Mouse (Mus musculus) erythroid progenitor cell, adult 5-6 weeks (primary cell): Measurements from ENCODE around the gene Asic2. TPM values are rescaled to one million over a fixed set of nuclear protein-coding genes. Genes with fewer than 3 reads are reported as not detected.

ENCODE experiments used
- ATAC-seq: replicated peaks from 2 replicates; pipeline ENCODE4 v1.8.0; 2016; ENCODE audit warnings: moderate number of reproducible peaks, mild to moderate bottlenecking, moderate TSS enrichment, inconsistent platforms; ENCODE audit not compliant: poor library complexity, low FRiP score, severe bottlenecking
- total RNA-seq, 2 experiments: library from RNA; stranded (forward) in 1 of 2; stranded (reverse) in 1 of 2; fragments of 150-400 nt in 1 of 2; fragments of 186-747, 209-891 nt in 1 of 2; gene quantifications; 2 replicates each; pipeline versions ENCODE4 v1.2.3 to v1.2.4; 2015 to 2017; ENCODE audit warnings: low replicate concordance in 2 of 2

Gene Asic2
- total RNA-seq, 2 experiments from 2014 or later, result 0.76 TPM; not detected in 1

DNA sequence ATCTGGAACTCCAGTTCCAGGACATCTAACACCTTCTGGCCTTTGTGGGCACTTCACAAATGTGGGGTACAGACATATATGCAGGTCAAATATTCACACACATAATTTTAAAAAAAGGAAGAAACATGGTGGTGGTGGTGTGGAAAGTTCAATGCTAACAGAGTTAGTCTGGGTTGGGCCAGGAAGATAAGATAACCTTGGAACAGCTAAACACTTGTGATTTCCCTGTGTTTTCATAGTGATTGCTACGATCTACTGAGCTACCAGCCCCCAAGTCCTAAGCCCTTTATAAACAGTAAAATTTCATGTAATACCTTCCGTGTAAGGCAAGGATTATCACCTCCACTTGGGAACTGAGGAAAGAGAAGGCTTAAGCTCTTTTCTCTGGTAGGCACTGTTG, 1111.4 kb downstream of the Asic2 start:
- ATAC-seq, result no peak

DNA sequence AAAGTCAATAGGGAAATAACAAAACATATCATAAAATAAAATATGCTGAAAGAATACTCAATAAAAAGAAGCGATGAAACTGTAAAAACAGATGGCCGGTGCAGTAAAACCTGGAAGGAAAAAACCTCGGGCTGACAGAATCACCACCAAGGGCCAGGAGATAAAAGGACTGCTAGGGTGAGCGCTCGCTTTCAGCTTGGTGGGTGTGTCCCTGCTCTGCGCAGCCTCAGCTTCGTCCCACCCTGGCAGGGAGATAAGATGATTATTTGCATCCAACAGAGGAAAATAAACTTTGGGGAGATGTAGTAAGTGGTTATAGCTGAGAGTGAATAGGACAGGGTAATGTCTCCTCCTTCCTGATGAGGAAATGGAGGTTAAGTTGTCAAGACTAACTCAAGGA, 1113.3 kb downstream of the Asic2 start:
- ATAC-seq, result no peak

DNA sequence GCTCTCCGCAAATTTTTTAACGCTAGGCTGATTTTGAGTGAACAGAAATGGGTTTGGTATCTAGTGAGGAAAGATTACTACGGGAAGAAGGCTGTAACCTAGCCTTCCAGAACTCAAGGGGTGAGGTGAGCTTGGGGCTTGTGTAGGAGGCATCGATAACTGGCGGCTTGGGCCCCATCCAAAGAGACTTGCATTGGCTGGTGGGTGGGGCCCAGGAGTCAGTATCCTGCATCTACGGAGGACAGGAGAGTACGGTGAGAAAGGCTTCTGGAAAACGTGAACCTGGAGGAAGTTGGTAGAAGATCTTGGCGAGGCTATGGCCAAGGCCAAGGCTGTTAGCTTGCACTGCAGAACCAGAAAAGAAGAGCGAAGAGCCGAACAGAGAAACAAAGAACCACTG, 1113.8 kb downstream of the Asic2 start:
- no peak for ATAC-seq

DNA sequence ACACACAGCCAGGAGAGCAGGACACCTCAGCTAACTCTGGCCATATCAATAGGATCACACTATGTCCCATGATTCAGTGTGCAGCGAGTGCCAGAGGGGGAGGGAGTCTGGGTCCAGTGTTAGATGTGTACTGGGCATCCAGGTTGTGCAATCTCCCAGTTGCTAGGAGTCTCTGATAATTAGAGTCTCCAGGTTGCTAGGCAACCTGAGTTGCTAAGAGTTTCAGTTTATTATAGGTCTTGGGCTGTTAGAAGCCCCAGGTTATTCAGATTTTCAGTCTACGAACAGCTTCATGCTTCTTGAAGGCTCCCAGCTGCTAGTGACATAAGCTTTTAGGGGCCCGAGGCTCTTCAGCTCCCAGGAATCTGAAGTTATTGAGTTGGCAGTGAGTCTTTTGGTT, 1115.2 kb downstream of the Asic2 start:
- no peak for ATAC-seq

DNA sequence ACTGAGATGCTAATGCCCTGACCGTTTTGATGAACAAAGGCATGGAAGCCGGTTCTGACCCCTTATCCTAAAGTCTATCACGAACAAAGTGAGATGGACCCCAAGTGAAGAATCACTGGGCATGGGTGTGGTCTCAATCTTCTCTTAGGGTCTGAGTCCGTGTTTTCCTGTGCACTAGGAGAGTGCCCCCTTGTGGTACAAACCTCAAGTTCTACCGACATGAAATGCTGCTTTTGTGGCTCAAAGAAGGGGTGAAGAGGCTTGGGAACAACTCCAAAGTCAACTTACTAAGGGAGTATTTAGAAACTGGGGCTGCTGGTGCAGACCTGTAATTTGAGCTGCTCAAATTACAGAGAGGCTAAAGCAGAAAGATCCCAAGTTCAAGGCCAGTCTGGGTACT, 1116.4 kb downstream of the Asic2 start:
- ATAC-seq, result no peak

DNA sequence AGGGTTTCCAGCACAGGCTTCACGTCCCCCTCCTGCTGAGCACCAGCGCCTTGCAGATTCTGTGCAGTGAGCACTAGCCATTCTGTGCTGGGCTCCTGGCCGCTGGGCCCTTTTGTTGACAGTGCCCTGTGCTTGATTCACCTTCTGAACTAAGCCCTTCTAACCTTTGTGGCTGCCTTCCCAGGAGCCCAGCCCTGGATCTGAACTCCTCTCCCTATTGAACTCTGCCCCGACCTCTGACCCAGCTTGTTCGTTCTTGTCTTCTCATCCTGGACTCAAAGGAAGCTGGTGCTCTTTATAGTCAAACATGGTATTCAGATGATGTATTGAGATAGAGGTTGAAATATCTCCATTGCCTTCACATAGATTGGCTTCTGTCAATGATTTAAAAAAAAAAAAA, 1120.1 kb downstream of the Asic2 start:
- 0 out of 2 replicates have a peak, but pooled peaks have one; percentile 25 for ATAC-seq

DNA sequence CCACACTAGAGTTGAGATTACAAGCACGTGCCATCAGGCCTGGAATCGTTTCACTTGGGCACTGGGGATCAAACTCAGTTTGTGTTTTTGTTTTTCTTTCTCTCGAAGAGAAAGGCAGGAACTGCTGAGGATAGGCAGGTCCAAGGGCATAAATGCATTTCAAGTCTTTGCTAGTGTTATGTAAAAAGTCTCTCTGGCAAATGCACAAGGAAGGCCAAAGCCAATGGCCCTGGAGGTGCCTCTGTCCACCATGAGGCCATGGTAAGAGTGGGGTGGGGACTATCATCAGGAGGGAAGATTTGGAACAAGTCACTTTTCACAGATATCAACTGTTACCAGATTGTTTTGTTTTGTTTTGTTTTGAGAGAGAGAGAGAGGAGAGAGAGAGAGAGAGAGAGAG, 1122.1 kb downstream of the Asic2 start:
- no peak for ATAC-seq

DNA sequence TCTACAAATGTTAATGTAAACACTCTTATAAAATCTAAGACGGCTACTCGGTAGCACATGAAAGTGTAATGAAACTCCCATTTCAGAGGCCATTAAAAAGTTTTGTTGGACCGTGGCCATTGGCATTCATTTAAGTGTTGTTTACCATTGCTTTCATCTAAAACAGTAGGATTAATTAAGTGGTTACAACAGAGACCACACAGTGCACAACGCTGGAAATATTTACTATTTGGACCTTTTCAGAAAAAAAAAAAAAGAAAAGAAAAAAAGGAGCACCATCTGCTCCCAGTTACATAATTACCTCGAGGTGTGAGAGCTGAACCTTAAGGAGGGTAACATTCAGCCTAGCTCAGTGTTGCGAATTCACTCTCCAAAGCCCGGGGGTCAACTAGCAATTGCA, 1122.8 kb downstream of the Asic2 start:
- ATAC-seq, result no peak

DNA sequence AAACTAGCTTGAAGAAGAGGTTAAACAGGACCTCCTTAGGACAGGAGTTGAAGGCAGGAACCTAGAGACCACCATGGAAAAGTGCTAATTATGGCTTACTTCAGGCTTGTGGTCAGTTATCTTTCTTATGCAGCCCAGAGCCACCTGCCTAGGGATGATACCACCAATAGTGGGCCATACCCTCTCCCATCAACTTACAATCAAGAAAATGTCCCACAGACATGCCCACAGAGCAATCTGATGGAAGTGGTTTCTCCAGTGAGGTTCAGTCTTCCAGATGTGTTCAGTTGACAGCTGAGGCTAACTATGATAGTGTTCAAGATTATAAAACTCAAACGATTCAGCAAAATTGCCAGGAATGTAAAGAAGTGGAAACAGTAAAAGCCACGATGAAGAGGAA, 1124.8 kb downstream of the Asic2 start:
- no peak for ATAC-seq

DNA sequence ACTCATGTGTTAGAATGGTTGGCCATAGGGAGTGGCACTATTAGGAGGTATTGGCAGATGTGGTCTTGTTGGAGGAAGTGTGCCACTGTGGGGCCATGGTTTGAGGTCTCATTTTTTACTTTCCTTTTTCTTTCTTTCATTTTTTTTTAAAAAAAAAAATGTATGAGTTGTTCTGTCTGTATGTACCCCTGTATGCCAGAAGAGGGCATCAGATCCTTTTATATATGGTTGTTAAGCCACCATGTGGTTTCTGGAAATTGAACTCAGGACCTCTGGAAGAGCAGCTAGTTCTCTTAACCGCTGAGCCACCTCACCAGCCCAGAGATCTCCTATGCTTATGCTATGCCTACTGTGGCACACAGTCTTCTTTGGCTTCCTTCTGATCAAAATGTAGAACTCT, 1129.5 kb downstream of the Asic2 start:
- ATAC-seq, result no peak

DNA sequence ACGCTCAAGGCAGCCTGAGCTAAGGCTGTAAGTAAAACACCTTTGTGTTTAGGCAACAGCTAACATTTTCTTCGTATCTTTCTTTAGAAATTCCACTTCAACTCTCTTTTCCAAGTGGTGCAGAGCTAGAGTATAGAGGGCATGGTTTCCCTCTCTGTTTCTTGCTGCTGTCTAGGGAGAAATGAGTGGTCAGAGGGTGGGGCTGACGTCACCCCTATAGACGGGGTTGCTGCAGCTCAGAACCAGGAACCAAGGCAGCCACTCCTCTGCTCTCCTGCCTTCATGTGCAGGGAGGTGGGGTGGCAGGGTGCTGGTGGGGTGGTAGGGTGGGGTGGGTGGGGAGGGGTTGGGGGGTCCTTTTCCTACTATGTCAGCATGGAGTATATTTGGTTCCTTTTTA, 1132.4 kb downstream of the Asic2 start:
- ATAC-seq, result no peak

DNA sequence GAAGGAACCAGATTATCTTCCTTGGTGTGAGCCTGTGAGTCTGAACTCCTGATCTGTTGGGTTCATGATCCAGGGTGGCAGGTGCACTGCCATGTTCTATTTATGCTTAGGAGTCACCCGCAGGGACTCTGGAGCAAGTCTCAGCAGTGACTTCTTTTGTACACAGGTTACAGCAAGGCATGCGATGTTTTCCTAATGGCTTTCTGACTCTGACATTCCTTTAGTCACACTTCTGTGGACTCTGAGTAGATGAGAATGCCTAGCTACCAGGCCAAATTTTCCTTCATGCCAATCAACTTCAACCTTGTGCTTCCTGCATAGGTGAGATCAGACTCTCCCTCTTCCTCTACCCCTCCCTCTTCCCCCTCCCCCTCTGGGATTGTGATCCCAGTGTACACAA, 1132.9 kb downstream of the Asic2 start:
- ATAC-seq, result no peak

Other genes starting within 250 kb of the Asic2 start
- not detected in 2 replicates for gene 5530401A14Rik, start 107.8 kb downstream of the Asic2 start, total RNA-seq (2015; ENCODE audit: low replicate concordance)
- gene 5530401A14Rik, start 107.8 kb downstream of the Asic2 start, total RNA-seq (2017; ENCODE audit: low replicate concordance), result not detected in 2 replicates
- gene Ccl2, start 67.1 kb upstream of the Asic2 start, total RNA-seq (2015; ENCODE audit: low replicate concordance), result not detected in 2 replicates
- gene Ccl2, start 67.1 kb upstream of the Asic2 start, total RNA-seq (2017; ENCODE audit: low replicate concordance), result 0.51 TPM in 1 of 2 replicates, not detected in the other
- gene Gm17268, start 70.1 kb upstream of the Asic2 start, total RNA-seq (2015; ENCODE audit: low replicate concordance), result not detected in 2 replicates
- gene Gm17268, start 70.1 kb upstream of the Asic2 start, total RNA-seq (2017; ENCODE audit: low replicate concordance), result not detected in 2 replicates
- not detected in 2 replicates for gene Ccl7, start 77.3 kb upstream of the Asic2 start, total RNA-seq (2015; ENCODE audit: low replicate concordance)
- gene Ccl7, start 77.3 kb upstream of the Asic2 start, total RNA-seq (2017; ENCODE audit: low replicate concordance), result not detected in 2 replicates
- gene Ccl11, start 89.4 kb upstream of the Asic2 start, total RNA-seq (2015; ENCODE audit: low replicate concordance), result not detected in 2 replicates
- not detected in 2 replicates for gene Ccl11, start 89.4 kb upstream of the Asic2 start, total RNA-seq (2017; ENCODE audit: low replicate concordance)
- not detected in 2 replicates for gene Ccl12, start 133.4 kb upstream of the Asic2 start, total RNA-seq (2015; ENCODE audit: low replicate concordance)
- not detected in 2 replicates for gene Ccl12, start 133.4 kb upstream of the Asic2 start, total RNA-seq (2017; ENCODE audit: low replicate concordance)
- gene Ccl8, start 146.7 kb upstream of the Asic2 start, total RNA-seq (2015; ENCODE audit: low replicate concordance), result not detected in 2 replicates
- not detected in 2 replicates for gene Ccl8, start 146.7 kb upstream of the Asic2 start, total RNA-seq (2017; ENCODE audit: low replicate concordance)